Mouse (Mus musculus): ENCODE measurements around the gene Ankrd33b. TPM values are rescaled to one million over a fixed set of nuclear protein-coding genes. Genes with fewer than 3 reads are reported as not detected.

Gene Ankrd33b
- polyA plus RNA-seq, 1 experiment from 2014 or later: 0.64 TPM

- H3K4me2 ChIP-seq: no peak overlapping the region
- H3K36me3 ChIP-seq (ENCODE audit: control insufficient read depth, insufficient read depth, low read length): no peaks in the 10 kb centered on the region
- 65% methylated on average over 10 of the region's 10 CpGs for WGBS
- no peaks in the 10 kb centered on the region for H3K9me3 ChIP-seq (ENCODE audit: control insufficient read depth, low read length)
- no peak overlapping the region for H3K27ac ChIP-seq (ENCODE audit: low read depth, low read length)
- ATAC-seq (replicated peaks; ENCODE audit: low FRiP score) (no peak), DNase-seq (ENCODE audit: low spot score) (no peak)
- H3K27me3 ChIP-seq (replicated peaks; ENCODE audit: control insufficient read depth, insufficient read depth, low read length): no peaks in the 10 kb centered on the region
- H3K4me3 ChIP-seq (ENCODE audit: low read depth, low read length): no peak overlapping the region
- no peak overlapping the region for H3K9ac ChIP-seq (ENCODE audit: low read depth, low read length)
- no peaks in the 10 kb centered on the region for H3K4me1 ChIP-seq (replicated peaks; ENCODE audit: control insufficient read depth, insufficient read depth, low read length)
Measured at GRCm38 (mm10) chr15:31338656-31339291, 28.8 kb downstream of the Ankrd33b start.

GRCm38 (mm10) chr15:31337983-31338382 lies 29.5 kb downstream of the Ankrd33b start:
- Histone ChIP-seq H3K9ac (ENCODE audit: low read depth, low read length) (no peak overlapping the region), H3K4me2 (no peak overlapping the region)

DNA sequence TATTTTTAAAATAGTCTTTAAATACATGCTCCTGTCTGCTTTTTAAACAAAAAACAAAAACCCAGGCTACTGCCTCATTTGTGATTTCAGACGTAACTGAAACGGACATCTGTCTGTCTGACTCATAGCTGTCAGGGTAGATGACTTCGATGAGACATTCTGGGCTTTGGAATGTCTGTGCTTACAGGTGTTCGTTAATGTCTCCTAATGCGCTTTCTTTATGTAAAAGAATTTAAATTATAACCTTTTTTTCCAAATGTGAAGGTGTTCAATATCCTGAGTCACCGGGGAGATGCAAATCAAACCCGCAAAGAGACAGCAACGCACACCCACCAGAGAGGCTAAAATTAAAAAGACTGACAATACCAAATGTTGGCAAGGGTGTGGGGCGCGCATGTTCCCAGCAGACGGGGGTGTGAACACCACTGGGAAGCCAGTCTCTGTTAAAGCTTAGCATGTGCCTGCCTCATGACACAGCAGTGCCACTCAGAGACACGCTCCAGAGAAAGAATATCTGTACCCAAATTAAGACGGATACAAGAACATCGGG lies 30.3 kb downstream of the Ankrd33b start:
- DNase-seq (ENCODE audit: low spot score) (no peak), ATAC-seq (replicated peaks; ENCODE audit: low FRiP score) (no peak)
- no peaks in the 10 kb centered on the region for H3K36me3 ChIP-seq (ENCODE audit: control insufficient read depth, insufficient read depth, low read length)
- no peak overlapping the region for H3K27ac ChIP-seq (ENCODE audit: low read depth, low read length)
- H3K4me3 ChIP-seq (ENCODE audit: low read depth, low read length): no peak overlapping the region
- H3K9me3 ChIP-seq (ENCODE audit: control insufficient read depth, low read length): no peaks in the 10 kb centered on the region
- no peaks in the 10 kb centered on the region for H3K4me1 ChIP-seq (replicated peaks; ENCODE audit: control insufficient read depth, insufficient read depth, low read length)
- H3K9ac ChIP-seq (ENCODE audit: low read depth, low read length): no peak overlapping the region
- H3K4me2 ChIP-seq: no peak overlapping the region
- WGBS: 85% methylated on average over 14 of the region's 14 CpGs
- no peaks in the 10 kb centered on the region for H3K27me3 ChIP-seq (replicated peaks; ENCODE audit: control insufficient read depth, insufficient read depth, low read length)

More at GRCm38 (mm10) chr15:31337983-31338382, 29.5 kb downstream of the Ankrd33b start:
- Histone ChIP-seq H3K36me3 (ENCODE audit: control insufficient read depth, insufficient read depth, low read length) (no peaks in the 10 kb centered on the region), H3K4me3 (ENCODE audit: low read depth, low read length) (no peak overlapping the region), H3K4me1 (replicated peaks; ENCODE audit: control insufficient read depth, insufficient read depth, low read length) (no peaks in the 10 kb centered on the region), H3K9me3 (ENCODE audit: control insufficient read depth, low read length) (no peaks in the 10 kb centered on the region), H3K27ac (ENCODE audit: low read depth, low read length) (no peak overlapping the region), H3K27me3 (replicated peaks; ENCODE audit: control insufficient read depth, insufficient read depth, low read length) (no peaks in the 10 kb centered on the region)
- WGBS: 87% methylated on average over 6 of the region's 6 CpGs
- ATAC-seq (replicated peaks; ENCODE audit: low FRiP score): no peak
- no peak for DNase-seq (ENCODE audit: low spot score)

DNA sequence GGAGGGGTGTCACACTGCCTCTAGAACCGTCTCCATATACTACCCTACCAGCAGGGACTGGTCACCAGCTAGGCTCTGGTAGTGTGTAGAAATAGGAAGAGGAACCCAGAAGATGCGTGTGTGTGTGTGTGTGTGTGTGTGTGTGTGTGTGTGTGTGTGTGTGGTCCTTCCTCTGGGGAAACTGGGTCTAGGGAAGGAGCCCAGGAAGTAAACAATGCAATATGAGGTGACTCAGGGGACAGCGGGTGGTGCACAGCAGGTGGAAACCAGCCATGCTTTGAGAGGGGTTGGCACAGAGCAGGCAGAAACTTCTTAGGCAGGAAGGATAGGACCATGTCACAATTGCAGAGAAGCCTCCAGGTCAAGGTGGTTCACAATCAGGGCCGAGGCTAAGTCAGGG lies 30.8 kb downstream of the Ankrd33b start:
- no peaks in the 10 kb centered on the region for H3K4me1 ChIP-seq (replicated peaks; ENCODE audit: control insufficient read depth, insufficient read depth, low read length)
- no peak overlapping the region for H3K27ac ChIP-seq (ENCODE audit: low read depth, low read length)
- no peak overlapping the region for H3K9ac ChIP-seq (ENCODE audit: low read depth, low read length)
- DNase-seq (ENCODE audit: low spot score): no peak
- H3K9me3 ChIP-seq (ENCODE audit: control insufficient read depth, low read length): no peaks in the 10 kb centered on the region
- H3K4me3 ChIP-seq (ENCODE audit: low read depth, low read length): no peak overlapping the region
- H3K4me2 ChIP-seq: no peak overlapping the region
- ATAC-seq (replicated peaks; ENCODE audit: low FRiP score): no peak
- H3K36me3 ChIP-seq (ENCODE audit: control insufficient read depth, insufficient read depth, low read length): no peaks in the 10 kb centered on the region
- H3K27me3 ChIP-seq (replicated peaks; ENCODE audit: control insufficient read depth, insufficient read depth, low read length): no peaks in the 10 kb centered on the region
- 55% methylated on average over 4 of the region's 4 CpGs for WGBS

DNA sequence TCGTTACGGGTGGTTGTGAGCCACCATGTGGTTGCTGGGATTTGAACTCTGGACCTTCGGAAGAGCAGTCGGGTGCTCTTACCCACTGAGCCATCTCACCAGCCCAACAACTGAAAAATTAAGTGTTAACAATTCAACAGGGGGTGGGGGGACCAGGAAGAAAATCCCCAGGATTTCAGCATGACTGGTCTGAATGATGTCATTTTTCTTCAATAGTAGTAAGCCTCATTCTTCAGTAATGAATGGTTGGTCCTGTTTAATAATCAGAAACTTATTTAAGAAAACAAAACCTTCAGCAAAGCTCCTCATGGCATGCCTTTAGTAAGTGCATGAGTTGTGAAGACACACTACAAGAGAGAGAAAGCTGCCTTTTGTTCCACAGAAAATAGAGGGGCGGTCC lies 32.7 kb downstream of the Ankrd33b start:
- Histone ChIP-seq H3K36me3 (ENCODE audit: control insufficient read depth, insufficient read depth, low read length) (no peaks in the 10 kb centered on the region), H3K4me2 (no peak overlapping the region), H3K9ac (ENCODE audit: low read depth, low read length) (no peak overlapping the region), H3K27ac (ENCODE audit: low read depth, low read length) (no peak overlapping the region), H3K27me3 (replicated peaks; ENCODE audit: control insufficient read depth, insufficient read depth, low read length) (no peaks in the 10 kb centered on the region), H3K4me3 (ENCODE audit: low read depth, low read length) (no peak overlapping the region), H3K9me3 (ENCODE audit: control insufficient read depth, low read length) (no peaks in the 10 kb centered on the region), H3K4me1 (replicated peaks; ENCODE audit: control insufficient read depth, insufficient read depth, low read length) (no peaks in the 10 kb centered on the region)
- DNase-seq (ENCODE audit: low spot score) (no peak), ATAC-seq (replicated peaks; ENCODE audit: low FRiP score) (no peak)
- WGBS: 88% methylated on average over 5 of the region's 5 CpGs

DNA sequence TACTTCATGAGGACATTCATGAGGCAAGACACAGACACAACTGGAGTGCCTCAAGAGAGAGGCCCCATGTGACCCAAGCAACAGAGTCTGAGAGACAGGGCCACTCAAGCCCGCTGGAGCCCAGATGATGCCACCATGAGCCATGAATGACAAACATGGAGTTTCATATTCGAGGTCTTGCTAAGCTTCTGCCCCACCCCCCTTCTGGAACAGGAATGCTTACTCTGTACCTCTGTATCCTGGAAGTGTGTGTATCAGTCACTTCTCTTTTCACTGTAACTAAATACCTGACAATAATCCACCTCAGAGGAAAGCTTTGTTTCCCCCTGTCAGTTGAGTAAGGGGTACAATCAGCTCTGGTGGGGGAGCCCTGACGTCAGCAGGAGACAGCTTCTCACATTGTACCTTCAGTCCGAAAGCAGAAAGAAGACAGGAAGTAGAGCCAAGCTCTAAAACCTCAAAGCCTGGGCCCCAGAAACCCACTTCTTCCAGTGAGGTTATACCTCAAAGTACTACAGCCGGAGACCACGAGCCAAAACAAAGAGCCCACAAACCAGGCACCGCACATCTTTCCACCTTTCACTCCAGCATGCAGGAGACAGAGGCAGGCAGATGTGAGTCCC lies 34.9 kb downstream of the Ankrd33b start:
- no peaks in the 10 kb centered on the region for H3K27me3 ChIP-seq (replicated peaks; ENCODE audit: control insufficient read depth, insufficient read depth, low read length)
- H3K4me3 ChIP-seq (ENCODE audit: low read depth, low read length): no peak overlapping the region
- ATAC-seq (replicated peaks; ENCODE audit: low FRiP score) (no peak), DNase-seq (ENCODE audit: low spot score) (no peak)
- no peak overlapping the region for H3K4me2 ChIP-seq
- H3K4me1 ChIP-seq (replicated peaks; ENCODE audit: control insufficient read depth, insufficient read depth, low read length): no peaks in the 10 kb centered on the region
- H3K9me3 ChIP-seq (ENCODE audit: control insufficient read depth, low read length): no peaks in the 10 kb centered on the region
- H3K9ac ChIP-seq (ENCODE audit: low read depth, low read length): no peak overlapping the region
- 53% methylated on average over 7 of the region's 7 CpGs for WGBS
- H3K36me3 ChIP-seq (ENCODE audit: control insufficient read depth, insufficient read depth, low read length): no peaks in the 10 kb centered on the region
- no peak overlapping the region for H3K27ac ChIP-seq (ENCODE audit: low read depth, low read length)

GRCm38 (mm10) chr15:31331742-31332141 lies 35.8 kb downstream of the Ankrd33b start:
- Histone ChIP-seq H3K4me2 (no peak overlapping the region), H3K36me3 (ENCODE audit: control insufficient read depth, insufficient read depth, low read length) (no peaks in the 10 kb centered on the region), H3K27me3 (replicated peaks; ENCODE audit: control insufficient read depth, insufficient read depth, low read length) (no peaks in the 10 kb centered on the region), H3K4me1 (replicated peaks; ENCODE audit: control insufficient read depth, insufficient read depth, low read length) (no peaks in the 10 kb centered on the region), H3K4me3 (ENCODE audit: low read depth, low read length) (no peak overlapping the region), H3K9ac (ENCODE audit: low read depth, low read length) (no peak overlapping the region), H3K27ac (ENCODE audit: low read depth, low read length) (no peak overlapping the region), H3K9me3 (ENCODE audit: control insufficient read depth, low read length) (no peaks in the 10 kb centered on the region)
- DNase-seq (ENCODE audit: low spot score) (no peak), ATAC-seq (replicated peaks; ENCODE audit: low FRiP score) (no peak)
- WGBS: 86% methylated on average over 4 of the region's 4 CpGs

DNA sequence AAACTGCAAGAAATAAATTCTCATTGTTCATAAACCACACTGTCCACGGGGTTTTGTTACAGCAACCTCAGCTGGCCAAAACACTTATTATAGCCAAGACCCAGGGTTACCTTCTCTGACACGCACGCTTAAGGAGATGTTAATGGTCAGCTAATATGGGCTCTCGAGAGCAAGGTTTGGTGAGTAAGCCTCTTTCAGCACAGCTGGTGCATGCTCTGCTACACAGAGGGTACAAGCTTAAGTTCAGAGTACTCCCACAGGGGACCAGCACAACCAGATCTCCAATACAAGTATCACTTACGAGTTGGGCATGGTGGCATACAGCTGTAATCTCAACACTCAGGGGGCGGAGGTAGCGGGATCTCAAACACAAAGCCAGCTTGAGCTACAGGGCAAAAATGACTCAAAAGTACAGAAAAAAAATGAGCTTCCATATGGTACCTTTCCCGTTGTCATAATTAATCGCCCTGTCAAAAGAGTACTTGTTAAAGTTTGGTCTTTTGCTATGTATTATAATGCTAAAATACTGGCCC lies 39.4 kb downstream of the Ankrd33b start:
- Histone ChIP-seq H3K9me3 (ENCODE audit: control insufficient read depth, low read length) (no peaks in the 10 kb centered on the region), H3K4me1 (replicated peaks; ENCODE audit: control insufficient read depth, insufficient read depth, low read length) (no peaks in the 10 kb centered on the region), H3K27me3 (replicated peaks; ENCODE audit: control insufficient read depth, insufficient read depth, low read length) (no peaks in the 10 kb centered on the region), H3K4me2 (no peak overlapping the region), H3K9ac (ENCODE audit: low read depth, low read length) (no peak overlapping the region), H3K36me3 (ENCODE audit: control insufficient read depth, insufficient read depth, low read length) (no peaks in the 10 kb centered on the region), H3K4me3 (ENCODE audit: low read depth, low read length) (no peak overlapping the region), H3K27ac (ENCODE audit: low read depth, low read length) (no peak overlapping the region)
- WGBS: 83% methylated on average over 9 of the region's 9 CpGs
- DNase-seq (ENCODE audit: low spot score): no peak
- ATAC-seq (replicated peaks; ENCODE audit: low FRiP score): no peak
